Mouse (Mus musculus): ENCODE measurements around the gene Taar8c.

The Taar8c gene

DNA sequence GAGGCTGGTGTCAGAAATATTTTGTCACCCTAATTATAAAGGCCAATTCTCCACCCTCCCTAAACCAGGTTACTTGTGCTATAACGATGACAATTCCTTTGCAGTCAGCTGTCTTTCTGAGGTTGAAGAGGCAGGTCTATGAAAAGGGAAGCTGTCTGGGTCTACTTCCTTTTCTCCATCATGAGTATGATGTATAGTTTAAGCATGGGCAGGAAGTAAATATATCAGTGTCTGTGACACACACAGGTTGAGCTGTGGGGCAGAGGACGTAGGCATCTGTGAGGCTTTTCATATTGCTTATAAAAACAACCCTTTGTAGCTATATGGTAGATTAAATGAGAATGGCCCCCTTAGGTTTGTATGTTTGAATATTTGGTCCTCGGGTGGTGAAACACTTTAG, 42.7 kb downstream of the Taar8c start:
- no peak for DNase-seq (ENCODE audit: low spot score)

- no peak for DNase-seq (ENCODE audit: low spot score)
Observed at GRCm38 (mm10) chr10:24052039-24052438, 49.7 kb downstream of the Taar8c start.
